Mouse (Mus musculus): ENCODE measurements around the gene Podxl2. TPM values are rescaled to one million over a fixed set of nuclear protein-coding genes. Genes with fewer than 3 reads are reported as not detected.

The Podxl2 gene
- polyA plus RNA-seq, 1 experiment from 2014 or later = 1.1 TPM

- DNase-seq (no peak), ATAC-seq (no peak)
- Histone ChIP-seq H3K27me3 (ENCODE audit: insufficient read depth, low read length) (no peaks in the 10 kb centered on the region), H3K9ac (replicated peaks) (no peak overlapping the region), H3K36me3 (replicated peaks; ENCODE audit: insufficient read depth, low read length) (no peaks in the 10 kb centered on the region; the same call in none of the 2 replicates), H3K27ac (ENCODE audit: low read depth) (no peak overlapping the region), H3K9me3 (ENCODE audit: low read length) (no peaks in the 10 kb centered on the region), H3K4me2 (ENCODE audit: low read depth, low read length) (no peak overlapping the region), H3K4me3 (ENCODE audit: low read depth, low read length) (no peak overlapping the region), H3K4me1 (ENCODE audit: insufficient read depth) (peaks cover 19% of the 10 kb centered on the region)
- 48% methylated on average over 3 of the region's 3 CpGs for WGBS (ENCODE audit: insufficient replicate concordance)
- TF ChIP-seq CTCF (IDR thresholded peaks at IDR 0.05; ENCODE audit: low read depth) (no peak), EP300 (IDR thresholded peaks at IDR 0.05; ENCODE audit: low read depth) (no peak)
These were observed 74.1 kb downstream of the Podxl2 start for GRCm38 (mm10) chr6:88800735-88801134.

- no peak for ATAC-seq
- H3K27me3 ChIP-seq (ENCODE audit: insufficient read depth, low read length) = no peaks in the 10 kb centered on the region
- no peaks in the 10 kb centered on the region; the same call in none of the 2 replicates for H3K36me3 ChIP-seq (replicated peaks; ENCODE audit: insufficient read depth, low read length)
- no peak for DNase-seq
- TF ChIP-seq EP300 (IDR thresholded peaks at IDR 0.05; ENCODE audit: low read depth) = no peak
- TF ChIP-seq CTCF (IDR thresholded peaks at IDR 0.05; ENCODE audit: low read depth) = no peak
- H3K27ac ChIP-seq (ENCODE audit: low read depth) = no peak overlapping the region
- no peak overlapping the region for H3K4me3 ChIP-seq (ENCODE audit: low read depth, low read length)
- no peak overlapping the region for H3K9ac ChIP-seq (replicated peaks)
- H3K4me2 ChIP-seq (ENCODE audit: low read depth, low read length) = no peak overlapping the region
- no peaks in the 10 kb centered on the region for H3K9me3 ChIP-seq (ENCODE audit: low read length)
- H3K4me1 ChIP-seq (ENCODE audit: insufficient read depth) = peaks cover 19% of the 10 kb centered on the region
- WGBS (ENCODE audit: insufficient replicate concordance) = 68% methylated on average over 7 of the region's 7 CpGs
These were observed 74.7 kb downstream of the Podxl2 start for GRCm38 (mm10) chr6:88800191-88800590.

- Histone ChIP-seq H3K27me3 (ENCODE audit: insufficient read depth, low read length) (no peaks in the 10 kb centered on the region), H3K9ac (replicated peaks) (no peak overlapping the region), H3K4me1 (ENCODE audit: insufficient read depth) (0 out of 2 replicates have a peak, but pooled peaks cover 3% of the 10 kb centered on the region), H3K36me3 (replicated peaks; ENCODE audit: insufficient read depth, low read length) (no peaks in the 10 kb centered on the region), H3K27ac (ENCODE audit: low read depth) (no peak overlapping the region), H3K4me3 (ENCODE audit: low read depth, low read length) (no peak overlapping the region), H3K4me2 (ENCODE audit: low read depth, low read length) (no peak overlapping the region), H3K9me3 (ENCODE audit: low read length) (no peaks in the 10 kb centered on the region)
- TF ChIP-seq EP300 (IDR thresholded peaks at IDR 0.05; ENCODE audit: low read depth) = no peak
- TF ChIP-seq CTCF (IDR thresholded peaks at IDR 0.05; ENCODE audit: low read depth) = no peak
- no peak for ATAC-seq
- DNase-seq = no peak
- 69% methylated on average over 14 of the region's 14 CpGs for WGBS (ENCODE audit: insufficient replicate concordance)
These were observed 80.3 kb downstream of the Podxl2 start for GRCm38 (mm10) chr6:88794561-88794971.

- no peak for ATAC-seq
- Histone ChIP-seq H3K4me2 (ENCODE audit: low read depth, low read length) (no peak overlapping the region), H3K4me3 (ENCODE audit: low read depth, low read length) (no peak overlapping the region), H3K27me3 (ENCODE audit: insufficient read depth, low read length) (no peaks in the 10 kb centered on the region), H3K36me3 (replicated peaks; ENCODE audit: insufficient read depth, low read length) (no peaks in the 10 kb centered on the region), H3K9ac (replicated peaks) (no peak overlapping the region), H3K9me3 (ENCODE audit: low read length) (no peaks in the 10 kb centered on the region), H3K4me1 (ENCODE audit: insufficient read depth) (0 out of 2 replicates have a peak, but pooled peaks cover 3% of the 10 kb centered on the region), H3K27ac (ENCODE audit: low read depth) (no peak overlapping the region)
- TF ChIP-seq CTCF (IDR thresholded peaks at IDR 0.05; ENCODE audit: low read depth) (no peak), EP300 (IDR thresholded peaks at IDR 0.05; ENCODE audit: low read depth) (no peak)
- no peak for DNase-seq
- WGBS (ENCODE audit: insufficient replicate concordance) = 83% methylated on average over 13 of the region's 13 CpGs
These were observed 81.0 kb downstream of the Podxl2 start for GRCm38 (mm10) chr6:88793872-88794271.

- Histone ChIP-seq H3K9me3 (ENCODE audit: low read length) (no peaks in the 10 kb centered on the region), H3K4me1 (ENCODE audit: insufficient read depth) (0 out of 2 replicates have a peak, but pooled peaks cover 3% of the 10 kb centered on the region), H3K27ac (ENCODE audit: low read depth) (no peak overlapping the region), H3K9ac (replicated peaks) (no peak overlapping the region), H3K27me3 (ENCODE audit: insufficient read depth, low read length) (no peaks in the 10 kb centered on the region), H3K4me2 (ENCODE audit: low read depth, low read length) (no peak overlapping the region), H3K4me3 (ENCODE audit: low read depth, low read length) (no peak overlapping the region), H3K36me3 (replicated peaks; ENCODE audit: insufficient read depth, low read length) (no peaks in the 10 kb centered on the region)
- ATAC-seq (no peak), DNase-seq (no peak)
- TF ChIP-seq EP300 (IDR thresholded peaks at IDR 0.05; ENCODE audit: low read depth) (no peak), CTCF (IDR thresholded peaks at IDR 0.05; ENCODE audit: low read depth) (no peak)
- WGBS (ENCODE audit: insufficient replicate concordance) = 71% methylated on average over 2 of the region's 2 CpGs
These were observed 81.6 kb downstream of the Podxl2 start for GRCm38 (mm10) chr6:88793243-88793642.

Other genes starting within 250 kb of the Podxl2 start
- 1.3 and 1.5 TPM in 2 replicates for gene Kbtbd12, start 237.1 kb downstream of the Podxl2 start, polyA plus RNA-seq (2015; fragmentation: Nextera tagmentation; extraction: Ambion mirVana)
- gene Mgll, start 150.6 kb downstream of the Podxl2 start, polyA plus RNA-seq (2015; fragmentation: Nextera tagmentation; extraction: Ambion mirVana) = 106 and 121 TPM in 2 replicates
- 36.2 and 39.1 TPM in 2 replicates for gene Abtb1, start 33.1 kb downstream of the Podxl2 start, polyA plus RNA-seq (2015; fragmentation: Nextera tagmentation; extraction: Ambion mirVana)
- 42.1 and 53.6 TPM in 2 replicates for gene Mcm2, start 23.7 kb upstream of the Podxl2 start, polyA plus RNA-seq (2015; fragmentation: Nextera tagmentation; extraction: Ambion mirVana)
- gene Tpra1, start 27.2 kb upstream of the Podxl2 start, polyA plus RNA-seq (2015; fragmentation: Nextera tagmentation; extraction: Ambion mirVana) = 32.2 and 33.9 TPM in 2 replicates

Data from liver, postnatal 0 days (tissue).